Mouse (Mus musculus) testis, adult 2 months (tissue): ENCODE measurements around the gene Traf3. TPM values are rescaled to one million over a fixed set of nuclear protein-coding genes. Genes with fewer than 3 reads are reported as not detected.

Experiments used
- H3K27ac ChIP-seq: fragments of 200-500 bp; 2 replicates; pipeline ENCODE4 v1.5.1; 2012; ENCODE audit warnings: low read depth, low read length; ENCODE audit not compliant: control insufficient read depth, insufficient read depth
- H3K27me3 ChIP-seq: fragments of 200-500 bp; 2 replicates; pipeline ENCODE4 v1.6.1; 2012; ENCODE audit warnings: mild to moderate bottlenecking, low read length, moderate library complexity; ENCODE audit not compliant: control insufficient read depth, insufficient read depth
- H3K36me3 ChIP-seq: fragments of 200-500 bp; 2 replicates; pipeline ENCODE4 v1.6.1; 2012; ENCODE audit warnings: mild to moderate bottlenecking, low read length; ENCODE audit not compliant: control insufficient read depth, insufficient read depth
- H3K4me1 ChIP-seq: fragments of 200-500 bp; 2 replicates; pipeline ENCODE4 v1.6.1; 2012; ENCODE audit warnings: low read length; ENCODE audit not compliant: control insufficient read depth, insufficient read depth
- H3K4me3 ChIP-seq: fragments of 200-500 bp; 2 replicates; pipeline ENCODE4 v1.5.1; 2012; ENCODE audit warnings: low read depth, mild to moderate bottlenecking, low read length, moderate library complexity, mixed read lengths; ENCODE audit not compliant: control insufficient read depth
- CTCF ChIP-seq: fragments of 200-500 bp; IDR thresholded peaks from 2 replicates; pipeline ENCODE4 v1.5.1; 2012; ENCODE audit warnings: low read depth, mild to moderate bottlenecking, inconsistent platforms, low read length, moderate library complexity; ENCODE audit not compliant: control insufficient read depth, insufficient read depth, insufficient replicate concordance
- POLR2A ChIP-seq: fragments of 200-500 bp; IDR thresholded peaks from 2 replicates; pipeline ENCODE4 v1.6.1; 2012; ENCODE audit warnings: low read depth, mild to moderate bottlenecking, inconsistent platforms, low read length, moderate library complexity; ENCODE audit not compliant: control insufficient read depth
- polyA plus RNA-seq: library from polyadenylated mRNA; depleted of rRNA; stranded (reverse); fragments of >200 nt; gene quantifications from 2 replicates; pipeline ENCODE4 v1.2.3, GENCODE M21; 2012

Traf3 gene
- polyA plus RNA-seq, 1 experiment: 2.4 TPM

DNA sequence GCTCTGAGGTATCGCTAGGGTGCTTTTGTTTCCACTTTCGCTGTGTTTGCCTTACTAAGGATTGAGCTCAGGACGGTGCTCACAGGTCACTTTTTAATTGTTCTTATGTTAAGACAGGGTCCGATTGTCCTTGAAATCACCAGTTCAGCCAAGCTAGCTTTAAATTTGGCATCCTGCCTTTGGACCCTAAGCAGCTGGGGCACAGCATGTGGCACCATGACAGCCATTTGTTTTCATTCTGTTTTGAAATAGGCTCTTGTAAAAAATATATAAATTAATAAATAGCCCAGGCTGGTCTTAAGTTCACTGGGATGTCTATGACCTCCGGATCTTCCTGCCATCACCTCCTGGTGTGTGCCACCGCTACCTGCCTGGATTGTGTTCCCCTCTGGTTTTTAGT lies 78.9 kb downstream of the Traf3 start:
- Histone ChIP-seq H3K4me1 (no peaks in the 10 kb centered on the region), H3K27me3 (no peaks in the 10 kb centered on the region), H3K27ac (no peak overlapping the region), H3K4me3 (no peak overlapping the region), H3K36me3 (no peaks in the 10 kb centered on the region; the same call in 1 of the 2 replicates)
- TF ChIP-seq CTCF (no peak), POLR2A (no peak)

DNA sequence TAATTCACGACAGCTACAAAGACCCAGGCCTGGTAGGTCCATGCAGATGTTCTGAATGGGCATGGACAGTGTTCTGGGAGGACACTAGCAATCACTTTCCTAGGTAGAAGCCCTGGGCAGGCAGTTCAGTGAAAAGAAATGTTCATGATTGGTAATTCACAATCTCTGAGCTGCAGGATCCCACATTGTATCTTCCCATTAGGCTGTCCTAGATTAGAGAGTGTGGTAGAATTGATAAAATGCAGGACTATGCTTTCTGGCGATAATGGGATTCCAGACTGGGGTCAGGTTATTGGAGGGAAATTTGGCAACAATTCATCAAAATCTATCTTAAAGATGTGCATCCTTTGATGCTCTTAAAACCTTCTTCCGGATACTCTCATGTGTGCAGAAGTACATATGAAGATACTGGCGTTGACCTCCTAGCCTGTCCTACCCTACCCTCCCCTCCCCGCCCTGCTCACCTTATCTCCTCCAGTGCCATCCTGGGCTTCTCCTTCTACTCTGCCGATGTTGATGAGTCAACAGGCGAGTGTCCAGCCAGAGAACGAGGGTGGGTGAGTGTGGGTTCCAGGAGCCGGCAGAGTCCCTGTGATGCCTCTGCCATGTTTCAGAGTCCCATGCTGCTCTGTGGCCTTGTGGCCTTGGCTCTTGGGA lies 80.8 kb downstream of the Traf3 start:
- Histone ChIP-seq H3K36me3 (no peaks in the 10 kb centered on the region; the same call in 1 of the 2 replicates), H3K4me3 (no peak overlapping the region), H3K4me1 (no peaks in the 10 kb centered on the region), H3K27ac (no peak overlapping the region), H3K27me3 (no peaks in the 10 kb centered on the region)
- TF ChIP-seq POLR2A: no peak
- TF ChIP-seq CTCF: no peak

DNA sequence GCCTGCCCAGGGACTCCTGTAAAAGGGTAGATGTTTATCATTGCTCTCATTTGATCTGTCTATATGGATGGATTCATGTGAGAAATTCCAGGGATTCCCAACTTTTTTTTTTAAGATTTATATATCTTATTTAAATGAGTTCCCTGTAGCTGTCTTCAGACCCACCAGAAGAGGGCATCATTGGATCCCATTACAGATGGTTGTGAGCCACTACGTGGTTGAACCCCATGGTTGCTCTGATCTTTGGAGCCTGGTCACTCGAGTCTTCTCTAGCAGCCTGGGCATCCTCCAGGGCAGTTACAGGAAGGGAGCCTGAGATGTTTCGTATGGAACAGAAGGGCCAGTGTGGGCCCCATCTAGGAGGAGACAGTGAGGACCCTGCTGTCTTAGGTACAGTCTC lies 82.9 kb downstream of the Traf3 start:
- Histone ChIP-seq H3K36me3 (no peaks in the 10 kb centered on the region; the same call in 1 of the 2 replicates), H3K27me3 (no peaks in the 10 kb centered on the region)
- TF ChIP-seq POLR2A: no peak
- TF ChIP-seq CTCF: no peak

DNA sequence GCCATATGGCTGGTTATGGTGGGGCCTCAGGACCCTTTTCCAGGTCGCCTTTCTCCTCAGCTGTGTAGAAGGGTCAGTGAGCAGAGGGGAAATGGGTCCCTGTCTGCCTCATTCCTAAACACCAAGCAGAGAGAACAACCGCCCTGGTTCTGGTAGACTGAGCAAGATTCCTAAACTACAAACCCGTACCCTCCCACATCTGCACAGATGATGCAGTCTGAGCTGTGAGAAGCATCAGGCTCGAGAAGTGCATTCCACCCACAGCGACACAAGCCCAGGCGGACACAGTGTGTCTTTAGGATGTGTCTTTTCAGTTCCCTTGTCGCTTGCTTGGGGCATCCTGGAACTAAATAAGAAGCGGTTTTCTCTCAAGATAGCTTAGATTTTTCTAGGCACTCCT lies 83.9 kb downstream of the Traf3 start:
- Histone ChIP-seq H3K27me3 (no peaks in the 10 kb centered on the region), H3K4me1 (no peaks in the 10 kb centered on the region), H3K4me3 (no peak overlapping the region), H3K36me3 (no peaks in the 10 kb centered on the region; the same call in 1 of the 2 replicates), H3K27ac (no peak overlapping the region)
- TF ChIP-seq CTCF: no peak
- no peak for TF ChIP-seq POLR2A

More for the DNA sequence above, 82.9 kb downstream of the Traf3 start:
- Histone ChIP-seq H3K4me1 (no peaks in the 10 kb centered on the region), H3K27ac (no peak overlapping the region), H3K4me3 (no peak overlapping the region)

DNA sequence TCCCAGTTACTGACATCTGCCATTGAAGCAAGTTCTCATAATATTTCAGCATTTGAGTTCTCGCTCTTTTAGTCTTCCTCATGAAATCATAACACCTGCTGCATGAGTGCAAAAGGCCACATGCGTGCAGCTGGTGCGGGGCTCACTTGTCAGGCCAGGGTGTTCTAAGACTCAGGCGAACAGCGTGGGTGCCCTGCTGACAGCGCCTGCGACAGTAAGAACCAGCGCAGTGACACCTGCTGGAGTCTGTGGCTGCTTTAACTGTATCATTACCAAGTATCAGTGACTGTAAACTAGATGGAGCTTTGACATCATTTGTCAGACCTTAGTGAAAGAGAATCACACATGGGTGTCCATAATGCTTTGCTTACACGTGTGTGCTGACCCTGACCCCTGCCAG lies 85.1 kb downstream of the Traf3 start:
- Histone ChIP-seq H3K27me3 (no peaks in the 10 kb centered on the region), H3K27ac (no peak overlapping the region), H3K36me3 (no peaks in the 10 kb centered on the region), H3K4me3 (no peak overlapping the region), H3K4me1 (no peaks in the 10 kb centered on the region)
- TF ChIP-seq POLR2A (no peak), CTCF (no peak)

DNA sequence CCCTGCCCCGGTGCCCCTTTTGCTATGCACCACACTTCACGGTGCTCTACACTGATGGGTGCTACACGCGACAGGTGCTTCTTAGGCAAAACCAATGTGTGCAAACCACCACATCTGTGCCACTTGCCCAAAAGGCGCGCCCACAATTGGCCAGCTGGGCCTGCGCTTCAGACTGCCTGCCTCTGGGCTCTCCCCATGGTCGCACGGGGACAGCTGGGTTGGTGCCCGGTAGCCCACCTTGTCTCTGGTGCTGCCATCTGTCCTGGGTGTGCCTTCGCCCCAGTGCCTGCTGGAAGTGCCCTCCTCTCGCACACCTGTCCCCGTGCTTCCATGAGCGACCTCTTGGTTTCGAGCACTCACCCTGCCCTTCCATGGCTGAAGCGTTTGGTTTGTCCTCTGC lies 97.5 kb downstream of the Traf3 start:
- Histone ChIP-seq H3K27me3 (no peaks in the 10 kb centered on the region), H3K4me3 (no peak overlapping the region), H3K36me3 (no peaks in the 10 kb centered on the region), H3K4me1 (no peaks in the 10 kb centered on the region), H3K27ac (no peak overlapping the region)
- TF ChIP-seq POLR2A (no peak), CTCF (no peak)

DNA sequence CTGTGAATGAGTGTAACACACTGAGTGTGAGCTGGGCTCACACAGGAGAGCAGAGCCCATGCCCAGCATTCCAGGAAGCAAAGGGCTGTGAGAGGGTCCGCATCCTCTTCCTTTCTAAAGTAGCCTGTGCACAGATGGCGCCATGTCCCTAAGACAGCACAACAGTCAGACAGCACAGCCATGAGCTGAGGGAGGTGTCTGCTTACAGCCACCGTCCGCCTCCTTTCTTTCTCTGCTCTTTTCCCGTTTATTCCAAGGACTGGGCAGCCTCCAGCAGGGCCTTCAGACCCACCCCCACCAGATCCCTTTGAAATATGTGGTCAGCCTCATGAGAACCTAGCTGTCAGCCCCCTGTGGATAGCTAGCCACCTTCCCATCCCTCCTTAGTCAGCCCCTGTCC lies 99.0 kb downstream of the Traf3 start:
- no peak overlapping the region for H3K4me3 ChIP-seq
- no peaks in the 10 kb centered on the region for H3K27me3 ChIP-seq
- no peaks in the 10 kb centered on the region for H3K36me3 ChIP-seq
- H3K27ac ChIP-seq: no peak overlapping the region
- H3K4me1 ChIP-seq: no peaks in the 10 kb centered on the region
- TF ChIP-seq POLR2A: no peak
- no peak for TF ChIP-seq CTCF
